9 mouse cellular contexts compared by ENCODE assay signal in the genomic region with DNA sequence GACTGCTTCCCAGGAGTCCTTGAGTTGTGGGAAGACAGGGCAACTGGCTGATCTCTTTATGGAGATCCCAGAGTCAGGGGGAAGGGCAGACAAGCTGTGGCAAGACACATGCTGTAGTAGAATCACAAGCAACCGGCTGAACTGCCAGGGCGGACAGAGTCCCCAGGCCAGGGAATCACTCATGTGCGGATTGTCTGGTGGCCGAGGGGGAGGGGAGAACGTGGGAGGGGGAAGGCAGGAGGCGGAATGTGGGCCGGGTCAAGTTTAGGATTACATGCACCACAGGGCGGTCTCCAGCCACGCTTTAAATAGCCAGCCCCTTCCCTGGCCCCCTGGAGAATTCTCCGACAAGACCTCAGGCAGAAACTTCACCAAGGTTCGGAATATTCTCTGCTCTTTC. TPM values are rescaled to one million over a fixed set of nuclear protein-coding genes. Genes with fewer than 3 reads are reported as not detected.
DNase-seq lines count a peak whose midpoint lies in the region; ATAC-seq lines count a peak whose summit lies in the region.
"Had no signal": no experiment of that assay in that cellular context is flagged by ENCODE, and none has a peak within 500 bp of the region (broad histone marks: within the 10 kb centered on the region; RNA-seq: fewer than 3 reads in every experiment).

A gene (plus strand): TSS at position 274 of the 400 bp plus-strand sequence.

- ATAC-seq in heart, embryonic 14.5 days (ENCODE audit: insufficient number of reproducible peaks, insufficient read depth, low FRiP score, low read depth), result peak; percentile 66
- ATAC-seq in midbrain, embryonic 13.5 days, result no peak

- peaks cover 5% of the 10 kb centered on the region; the same call in 1 of the 2 replicates for H3K4me1 ChIP-seq in brown adipose tissue, adult 24 weeks (ENCODE audit: control insufficient read depth, insufficient read depth, insufficient read length, low read length)
- peaks cover 13 to 16% of the 10 kb centered on the region in 2 experiments; a peak in 3 of 4 replicates for H3K4me1 ChIP-seq in heart, embryonic 14.5 days (ENCODE audit: control insufficient read depth in 2 of 2, insufficient read depth in 2 of 2, low read length in 2 of 2)
- H3K4me1 ChIP-seq in midbrain, embryonic 13.5 days (replicated peaks), result peaks cover 7% of the 10 kb centered on the region

- no peaks in the 10 kb centered on the region for H3K36me3 ChIP-seq in heart, embryonic 14.5 days (ENCODE audit: control insufficient read depth, insufficient read depth, low read length)
- no peaks in the 10 kb centered on the region for H3K36me3 ChIP-seq in midbrain, embryonic 13.5 days

- intact Hi-C loops in gastrocnemius, postnatal 36 days (cut with DNase I), result no loop called here

- H3K9me3 ChIP-seq in heart, embryonic 14.5 days (ENCODE audit: control insufficient read depth, low read length), result no peaks in the 10 kb centered on the region
- H3K9me3 ChIP-seq in midbrain, embryonic 13.5 days, result no peaks in the 10 kb centered on the region

- peak within 1 kb of the TSS; percentile 63 for H3K4me2 ChIP-seq in heart, embryonic 14.5 days (ENCODE audit: low read length)
- H3K4me2 ChIP-seq in midbrain, embryonic 13.5 days (replicated peaks), result 0 out of 2 replicates have a peak within 1 kb of the TSS, but pooled peaks have one; percentile 13

- H3K27ac ChIP-seq in brown adipose tissue, adult 24 weeks (replicated peaks; ENCODE audit: low read depth, low read length), result peak within 1 kb of the TSS; percentile 63
- peak within 1 kb of the TSS; percentile 48 to 76 for H3K27ac ChIP-seq in heart, embryonic 14.5 days (replicated peaks in 1 of 2; ENCODE audit: control insufficient read depth in 1 of 2, insufficient read depth in 1 of 2, low read depth in 2 of 2, low read length in 2 of 2)
- H3K27ac ChIP-seq in midbrain, embryonic 13.5 days, result no peak within 1 kb of the TSS

- H3K27me3 ChIP-seq in heart, embryonic 14.5 days (ENCODE audit: control insufficient read depth, insufficient read depth, low read length), result no peaks in the 10 kb centered on the region; the same call in 1 of the 2 replicates
- H3K27me3 ChIP-seq in midbrain, embryonic 13.5 days, result 0 out of 2 replicates have a peak, but pooled peaks cover 7% of the 10 kb centered on the region

- WGBS in heart, embryonic 14.5 days, result 0% methylated on average over 11 of the region's 11 CpGs
- WGBS in midbrain, embryonic 13.5 days, result 1% methylated on average over 11 of the region's 11 CpGs

- H3K9ac ChIP-seq in heart, embryonic 14.5 days (ENCODE audit: low read length), result peak within 1 kb of the TSS; percentile 59
- H3K9ac ChIP-seq in midbrain, embryonic 13.5 days (replicated peaks), result peak within 1 kb of the TSS; percentile 14; the same call in 1 of the 2 replicates

- peak within 1 kb of the TSS; percentile 43 for H3K4me3 ChIP-seq in brown adipose tissue, adult 24 weeks (ENCODE audit: insufficient read depth, low read depth, low read length)
- H3K4me3 ChIP-seq in heart, embryonic 14.5 days (ENCODE audit: control insufficient read depth in 1 of 2, insufficient read depth in 1 of 2, low read depth in 1 of 2, low read length in 2 of 2), result peak within 1 kb of the TSS; percentile 25 to 28
- H3K4me3 ChIP-seq in midbrain, embryonic 13.5 days (replicated peaks), result no peak within 1 kb of the TSS

- peak; percentile 24 for DNase-seq in gastrocnemius, adult 18-20 months (ENCODE audit: low spot score)
- no peak for DNase-seq in gastrocnemius, postnatal 36 days
- DNase-seq in kidney, postnatal 36 days, result peak; percentile 81 to 84
- DNase-seq in right cerebral cortex, postnatal 36 days (ENCODE audit: low spot score in 2 of 2), result no peak
- no peak for DNase-seq in cerebellum, adult 11 months

RNA-seq across cellular contexts. Expression of the gene that starts here (rescaled TPM):
- under 1 TPM; 0.57 to 0.74 TPM for total RNA-seq in gastrocnemius, adult 18-20 months (2021)
- under 1 TPM; 0.23 to 0.32 TPM for total RNA-seq in gastrocnemius, postnatal 36 days (2021)
- polyA plus RNA-seq in brown adipose tissue, adult 24 weeks (2012; ENCODE audit: insufficient read depth, insufficient read length, missing spikeins), result 4.9 and 6.3 TPM in 2 replicates
- 8.0 and 9.3 TPM in 2 replicates for polyA plus RNA-seq in heart, embryonic 14.5 days (2014; fragmentation: Nextera tagmentation; extraction: Ambion mirVana)
- polyA plus RNA-seq in midbrain, embryonic 13.5 days (2015; fragmentation: Nextera tagmentation; extraction: Ambion mirVana), result 19.7 and 23.8 TPM in 2 replicates
- polyA plus RNA-seq: C2C12 had no signal

Comparison
In these comparisons a context has a peak if more than half of its experiments do, and no peak if none do; other contexts are left out.
1. Peak in DNase-seq in gastrocnemius, adult 18-20 months; RNA of the gene not detected or under 1 TPM.
2. DNase-seq: peak in kidney, postnatal 36 days (2 of 2); none in gastrocnemius, postnatal 36 days (0 of 2), right cerebral cortex, postnatal 36 days (0 of 2) and cerebellum, adult 11 months (single experiment).